Mouse (Mus musculus) limb, embryonic 12.5 days (tissue): ENCODE data around the gene Lexm. TPM values are rescaled to one million over a fixed set of nuclear protein-coding genes. Genes with fewer than 3 reads are reported as not detected.

Experiments used
- ATAC-seq: fragments of 200-750 bp; cut with Nextera tagmentation; 2 replicates; pipeline ENCODE4 v1.8.0; 2017; ENCODE audit warnings: low read depth, moderate TSS enrichment; ENCODE audit not compliant: insufficient number of reproducible peaks, insufficient read depth, low FRiP score, low TSS enrichment
- H3K27ac ChIP-seq: fragments of 300-500 bp; sonication (generic); 2 replicates; pipeline ENCODE4 v1.5.1; 2016; ENCODE audit warnings: mild to moderate bottlenecking, moderate library complexity
- H3K27me3 ChIP-seq: fragments of 300-500 bp; sonication (generic); 2 replicates; pipeline ENCODE4 v1.6.1; 2016; ENCODE audit warnings: mild to moderate bottlenecking, moderate library complexity
- H3K36me3 ChIP-seq: fragments of 300-500 bp; sonication (generic); 2 replicates; pipeline ENCODE4 v1.6.1; 2016; ENCODE audit warnings: mild to moderate bottlenecking, moderate library complexity
- H3K4me1 ChIP-seq: fragments of 300-500 bp; sonication (generic); replicated peaks from 2 replicates; pipeline ENCODE4 v1.6.1; 2016
- H3K4me2 ChIP-seq: fragments of 300-500 bp; sonication (generic); 2 replicates; pipeline ENCODE4 v1.6.1; 2016; ENCODE audit warnings: mild to moderate bottlenecking, moderate library complexity
- H3K4me3 ChIP-seq: fragments of 300-500 bp; sonication (generic); replicated peaks from 2 replicates; pipeline ENCODE4 v1.5.1; 2016; ENCODE audit warnings: mild to moderate bottlenecking
- H3K9ac ChIP-seq: fragments of 300-500 bp; sonication (generic); replicated peaks from 2 replicates; pipeline ENCODE4 v1.6.1; 2016; ENCODE audit warnings: mild to moderate bottlenecking, moderate library complexity
- H3K9me3 ChIP-seq: fragments of 300-500 bp; sonication (generic); 2 replicates; pipeline ENCODE4 v1.6.1; 2016; ENCODE audit warnings: mild to moderate bottlenecking, moderate library complexity
- WGBS: fragments of 180-500 bp; shearing (Covaris S2); methylation state at CpG from one replicate; pipeline ENCODE4 v1.1.7; 2016; 5-methylcytosine and 5-hydroxymethylcytosine counted together
- polyA plus RNA-seq: library from polyadenylated mRNA; unstranded; fragments of >200 nt; fragmentation: Nextera tagmentation; extraction: Ambion mirVana; gene quantifications from 2 replicates; pipeline ENCODE4 v1.2.1, GENCODE M21; 2016

The Lexm gene
- 0.24 and 0.73 TPM in 2 replicates for polyA plus RNA-seq

- peaks cover 10% of the 10 kb centered on the region for H3K4me1 ChIP-seq
- peak within 1 kb of the TSS; percentile 45 for H3K4me2 ChIP-seq
- no peaks in the 10 kb centered on the region for H3K36me3 ChIP-seq
- peaks cover 40% of the 10 kb centered on the region for H3K27me3 ChIP-seq
- no peak within 1 kb of the TSS for H3K9ac ChIP-seq
- H3K27ac ChIP-seq = no peak within 1 kb of the TSS
- H3K9me3 ChIP-seq = no peaks in the 10 kb centered on the region
- no peak for ATAC-seq
- 0 out of 2 replicates have a peak within 1 kb of the TSS, but pooled peaks have one; percentile 2 for H3K4me3 ChIP-seq
- WGBS = 1% methylated on average over 19 of the region's 19 CpGs
These were observed at the start of gene Lexm for GRCm38 (mm10) chr4:106617056-106617455. Gene Lexm, minus strand, starts transcription at chr4:106617241.

- no peaks in the 10 kb centered on the region for H3K9me3 ChIP-seq
- no peak overlapping the region for H3K4me3 ChIP-seq
- no peak overlapping the region for H3K4me2 ChIP-seq
- ATAC-seq = no peak
- no peaks in the 10 kb centered on the region for H3K27me3 ChIP-seq
- H3K9ac ChIP-seq = no peak overlapping the region
- H3K4me1 ChIP-seq = no peaks in the 10 kb centered on the region; the same call in 1 of the 2 replicates
- no peak overlapping the region for H3K27ac ChIP-seq
- peaks cover 100% of the 10 kb centered on the region for H3K36me3 ChIP-seq
- 93% methylated on average over 2 of the region's 2 CpGs for WGBS
These were observed 49.5 kb upstream of the Lexm start for GRCm38 (mm10) chr4:106666546-106666945.

GRCm38 (mm10) chr4:106665673-106666072 is 48.6 kb upstream of the Lexm start:
- Histone ChIP-seq H3K4me2 (no peak overlapping the region), H3K4me3 (no peak overlapping the region), H3K27me3 (no peaks in the 10 kb centered on the region), H3K9ac (0 out of 2 replicates have a peak overlapping the region, but pooled peaks have one; percentile 18), H3K4me1 (no peaks in the 10 kb centered on the region; the same call in 1 of the 2 replicates), H3K9me3 (no peaks in the 10 kb centered on the region), H3K36me3 (peaks cover 100% of the 10 kb centered on the region), H3K27ac (no peak overlapping the region)
- no peak for ATAC-seq
- 89% methylated on average over 10 of the region's 10 CpGs for WGBS

- no peaks in the 10 kb centered on the region for H3K27me3 ChIP-seq
- peaks cover 100% of the 10 kb centered on the region for H3K36me3 ChIP-seq
- H3K9me3 ChIP-seq = no peaks in the 10 kb centered on the region
- H3K9ac ChIP-seq = no peak overlapping the region
- H3K4me1 ChIP-seq = no peaks in the 10 kb centered on the region; the same call in 1 of the 2 replicates
- no peak overlapping the region for H3K4me2 ChIP-seq
- no peak overlapping the region for H3K27ac ChIP-seq
- no peak overlapping the region for H3K4me3 ChIP-seq
- 97% methylated on average over 2 of the region's 2 CpGs for WGBS
- no peak for ATAC-seq
These were observed 48.2 kb upstream of the Lexm start for GRCm38 (mm10) chr4:106665269-106665668.

- Histone ChIP-seq H3K36me3 (peaks cover 100% of the 10 kb centered on the region), H3K4me1 (no peaks in the 10 kb centered on the region; the same call in 1 of the 2 replicates), H3K9me3 (no peaks in the 10 kb centered on the region), H3K4me2 (no peak overlapping the region), H3K27me3 (no peaks in the 10 kb centered on the region), H3K9ac (no peak overlapping the region), H3K27ac (no peak overlapping the region), H3K4me3 (no peak overlapping the region)
- no peak for ATAC-seq
- 91% methylated on average over 6 of the region's 6 CpGs for WGBS
These were observed 47.7 kb upstream of the Lexm start for GRCm38 (mm10) chr4:106664697-106665096.

- Histone ChIP-seq H3K4me3 (no peak overlapping the region), H3K9me3 (no peaks in the 10 kb centered on the region), H3K27ac (no peak overlapping the region), H3K4me1 (no peaks in the 10 kb centered on the region; the same call in 1 of the 2 replicates), H3K4me2 (no peak overlapping the region), H3K27me3 (no peaks in the 10 kb centered on the region), H3K36me3 (peaks cover 100% of the 10 kb centered on the region), H3K9ac (no peak overlapping the region)
- 92% methylated on average over 5 of the region's 5 CpGs for WGBS
- no peak for ATAC-seq
These were observed 47.0 kb upstream of the Lexm start for GRCm38 (mm10) chr4:106663956-106664470.

- no peaks in the 10 kb centered on the region for H3K27me3 ChIP-seq
- no peaks in the 10 kb centered on the region for H3K9me3 ChIP-seq
- H3K4me3 ChIP-seq = no peak overlapping the region
- no peak for ATAC-seq
- H3K9ac ChIP-seq = no peak overlapping the region
- no peak overlapping the region for H3K27ac ChIP-seq
- peaks cover 71% of the 10 kb centered on the region for H3K36me3 ChIP-seq
- WGBS = 67% methylated on average over 10 of the region's 10 CpGs
- peaks cover 7% of the 10 kb centered on the region; the same call in 1 of the 2 replicates for H3K4me1 ChIP-seq
- no peak overlapping the region for H3K4me2 ChIP-seq
These were observed 38.6 kb upstream of the Lexm start for GRCm38 (mm10) chr4:106655681-106656080.

- Histone ChIP-seq H3K36me3 (peaks cover 46% of the 10 kb centered on the region), H3K27ac (no peak overlapping the region)
- WGBS = 94% methylated on average over 15 of the region's 15 CpGs
These were observed 36.0 kb upstream of the Lexm start for GRCm38 (mm10) chr4:106653051-106653450.

GRCm38 (mm10) chr4:106652546-106652945 is 35.5 kb upstream of the Lexm start:
- H3K9ac ChIP-seq = no peak overlapping the region
- no peak overlapping the region for H3K4me3 ChIP-seq
- H3K4me2 ChIP-seq = no peak overlapping the region
- WGBS = 94% methylated on average over 3 of the region's 3 CpGs
- H3K9me3 ChIP-seq = no peaks in the 10 kb centered on the region
- H3K36me3 ChIP-seq = peaks cover 41% of the 10 kb centered on the region
- no peak for ATAC-seq
- peaks cover 7% of the 10 kb centered on the region; the same call in 1 of the 2 replicates for H3K4me1 ChIP-seq
- peaks cover 2% of the 10 kb centered on the region; the same call in 1 of the 2 replicates for H3K27me3 ChIP-seq
- H3K27ac ChIP-seq = no peak overlapping the region

More at GRCm38 (mm10) chr4:106653051-106653450, 36.0 kb upstream of the Lexm start:
- no peak overlapping the region for H3K4me3 ChIP-seq
- ATAC-seq = no peak
- H3K4me2 ChIP-seq = no peak overlapping the region
- H3K27me3 ChIP-seq = no peaks in the 10 kb centered on the region
- H3K9me3 ChIP-seq = no peaks in the 10 kb centered on the region
- H3K4me1 ChIP-seq = peaks cover 7% of the 10 kb centered on the region; the same call in 1 of the 2 replicates
- H3K9ac ChIP-seq = no peak overlapping the region

GRCm38 (mm10) chr4:106650833-106651527 is 33.9 kb upstream of the Lexm start, which contains the start of gene Pars2:
Gene Pars2, plus strand, starts transcription at chr4:106651069.
- WGBS = 4% methylated on average over 40 of the region's 40 CpGs
- Histone ChIP-seq H3K4me3 (peak within 1 kb of the TSS; percentile 57), H3K36me3 (peaks cover 26% of the 10 kb centered on the region), H3K9me3 (no peaks in the 10 kb centered on the region), H3K27me3 (peaks cover 4% of the 10 kb centered on the region; the same call in 1 of the 2 replicates), H3K4me2 (peak within 1 kb of the TSS; percentile 62), H3K27ac (peak within 1 kb of the TSS; percentile 85), H3K4me1 (peaks cover 16% of the 10 kb centered on the region), H3K9ac (peak within 1 kb of the TSS; percentile 68)
- peak; percentile 93 for ATAC-seq

GRCm38 (mm10) chr4:106647137-106647536 is 30.1 kb upstream of the Lexm start:
- Histone ChIP-seq H3K4me2 (no peak overlapping the region), H3K27me3 (peaks cover 4% of the 10 kb centered on the region; the same call in 1 of the 2 replicates), H3K27ac (no peak overlapping the region), H3K9me3 (no peaks in the 10 kb centered on the region), H3K4me1 (peaks cover 41% of the 10 kb centered on the region), H3K4me3 (no peak overlapping the region), H3K9ac (no peak overlapping the region), H3K36me3 (no peaks in the 10 kb centered on the region)
- 68% methylated on average over 6 of the region's 6 CpGs for WGBS
- ATAC-seq = no peak
